Mouse (Mus musculus) liver, embryonic 11.5 days (tissue): Measurements from ENCODE around the gene Hnrnpr. TPM values are rescaled to one million over a fixed set of nuclear protein-coding genes. Genes with fewer than 3 reads are reported as not detected.
A peak's percentile ranks its signal among the peaks of the same experiment; 100 is the strongest.

Experiments
- ATAC-seq: fragments of 200-750 bp; cut with Nextera tagmentation; replicated peaks from 2 replicates; pipeline ENCODE4 v1.8.0; 2017; ENCODE audit warnings: moderate number of reproducible peaks, mild to moderate bottlenecking, moderate TSS enrichment, moderate library complexity; ENCODE audit not compliant: low FRiP score
- DNase-seq: peaks from one replicate; pipeline ENCODE4 v3.0.0-alpha.2; 2017; ENCODE audit warnings: low spot score
- H3K27ac ChIP-seq: fragments of 300-500 bp; sonication (generic); 2 replicates; pipeline ENCODE4 v1.5.1; 2014; ENCODE audit warnings: mild to moderate bottlenecking, low read depth, low read length, control low read depth
- H3K27me3 ChIP-seq: fragments of 300-500 bp; sonication (generic); replicated peaks from 2 replicates; pipeline ENCODE4 v1.6.1; 2014; ENCODE audit warnings: low read length, mixed read lengths; ENCODE audit not compliant: control insufficient read depth, insufficient read depth
- H3K36me3 ChIP-seq: fragments of 300-500 bp; sonication (generic); 2 replicates; pipeline ENCODE4 v1.6.1; 2014; ENCODE audit warnings: mild to moderate bottlenecking, low read length, moderate library complexity, mixed read lengths; ENCODE audit not compliant: control insufficient read depth, insufficient read depth
- H3K4me1 ChIP-seq: fragments of 300-500 bp; sonication (generic); replicated peaks from 2 replicates; pipeline ENCODE4 v1.6.1; 2014; ENCODE audit warnings: low read length, mixed read lengths; ENCODE audit not compliant: control insufficient read depth, insufficient read depth
- H3K4me2 ChIP-seq: fragments of 300-500 bp; sonication (generic); 2 replicates; pipeline ENCODE4 v1.6.1; 2014; ENCODE audit warnings: mild to moderate bottlenecking, control low read depth, moderate library complexity
- H3K4me3 ChIP-seq: fragments of 300-500 bp; sonication (generic); 2 replicates; pipeline ENCODE4 v1.5.1; 2014; ENCODE audit warnings: low read depth, low read length, control low read depth
- H3K9ac ChIP-seq: fragments of 300-500 bp; sonication (generic); 2 replicates; pipeline ENCODE4 v1.6.1; 2014; ENCODE audit warnings: low read depth, low read length, control low read depth
- H3K9me3 ChIP-seq: fragments of 300-500 bp; sonication (generic); 2 replicates; pipeline ENCODE4 v1.6.1; 2016; ENCODE audit warnings: low read length, inconsistent platforms, mixed read lengths; ENCODE audit not compliant: control insufficient read depth
- WGBS: fragments of 180-500 bp; shearing (Covaris S2); extraction: QIAGEN DNeasy Blood & Tissue Kit; methylation state at CpG from one replicate; pipeline ENCODE4 v1.1.7; 2014; 5-methylcytosine and 5-hydroxymethylcytosine counted together
- polyA plus RNA-seq: library from polyadenylated mRNA; unstranded; fragments of >200 nt; fragmentation: Nextera tagmentation; extraction: Ambion mirVana; gene quantifications from 2 replicates; pipeline ENCODE4 v1.2.1, GENCODE M21; 2014

Gene Hnrnpr
- polyA plus RNA-seq, 1 experiment from 2014 or later = 101 TPM

GRCm38 (mm10) chr4:136290781-136291595 lies 19.8 kb upstream of the Hnrnpr start:
- Histone ChIP-seq H3K36me3 (peaks cover 47% of the 10 kb centered on the region), H3K27ac (no peak overlapping the region), H3K27me3 (peaks cover 5% of the 10 kb centered on the region), H3K9me3 (peaks cover 6% of the 10 kb centered on the region; the same call in 1 of the 2 replicates), H3K4me1 (peaks cover 8% of the 10 kb centered on the region), H3K9ac (no peak overlapping the region), H3K4me2 (no peak overlapping the region), H3K4me3 (no peak overlapping the region)
- 76% methylated on average over 39 of the region's 39 CpGs for WGBS
- DNase-seq (no peak), ATAC-seq (no peak)

GRCm38 (mm10) chr4:136291692-136292091 lies 19.1 kb upstream of the Hnrnpr start:
- H3K4me3 ChIP-seq = no peak overlapping the region
- H3K27ac ChIP-seq = no peak overlapping the region
- peaks cover 6% of the 10 kb centered on the region for H3K4me1 ChIP-seq
- DNase-seq = no peak
- H3K36me3 ChIP-seq = peaks cover 47% of the 10 kb centered on the region
- no peak for ATAC-seq
- no peak overlapping the region for H3K9ac ChIP-seq
- peaks cover 6% of the 10 kb centered on the region; the same call in 1 of the 2 replicates for H3K9me3 ChIP-seq
- peaks cover 5% of the 10 kb centered on the region for H3K27me3 ChIP-seq
- H3K4me2 ChIP-seq = no peak overlapping the region
- 84% methylated on average over 6 of the region's 6 CpGs for WGBS

- no peaks in the 10 kb centered on the region; the same call in 1 of the 2 replicates for H3K9me3 ChIP-seq
- no peak for DNase-seq
- H3K9ac ChIP-seq = no peak overlapping the region
- peaks cover 3% of the 10 kb centered on the region for H3K27me3 ChIP-seq
- H3K4me3 ChIP-seq = no peak overlapping the region
- H3K36me3 ChIP-seq = peaks cover 14% of the 10 kb centered on the region
- ATAC-seq = no peak
- no peak overlapping the region for H3K4me2 ChIP-seq
- peaks cover 2% of the 10 kb centered on the region; the same call in 1 of the 2 replicates for H3K4me1 ChIP-seq
- H3K27ac ChIP-seq = no peak overlapping the region
- 64% methylated on average over 7 of the region's 7 CpGs for WGBS
Measured at GRCm38 (mm10) chr4:136295941-136296340, 14.8 kb upstream of the Hnrnpr start.

- ATAC-seq = no peak
- no peak for DNase-seq
- Histone ChIP-seq H3K27ac (no peak overlapping the region), H3K9me3 (no peaks in the 10 kb centered on the region; the same call in 1 of the 2 replicates), H3K4me3 (no peak overlapping the region), H3K27me3 (peaks cover 10% of the 10 kb centered on the region), H3K4me2 (no peak overlapping the region), H3K36me3 (no peaks in the 10 kb centered on the region), H3K4me1 (no peaks in the 10 kb centered on the region), H3K9ac (no peak overlapping the region)
- 49% methylated on average over 4 of the region's 4 CpGs for WGBS
Measured at GRCm38 (mm10) chr4:136302462-136302861, 8.3 kb upstream of the Hnrnpr start.

GRCm38 (mm10) chr4:136304181-136304580 lies 6.6 kb upstream of the Hnrnpr start:
- no peak overlapping the region for H3K27ac ChIP-seq
- no peak overlapping the region for H3K4me3 ChIP-seq
- no peak overlapping the region for H3K4me2 ChIP-seq
- H3K4me1 ChIP-seq = peaks cover 3% of the 10 kb centered on the region; the same call in 1 of the 2 replicates
- ATAC-seq (no peak), DNase-seq (no peak)
- H3K27me3 ChIP-seq = peaks cover 8% of the 10 kb centered on the region
- no peaks in the 10 kb centered on the region; the same call in 1 of the 2 replicates for H3K9me3 ChIP-seq
- 32% methylated on average over 2 of the region's 2 CpGs for WGBS
- no peaks in the 10 kb centered on the region for H3K36me3 ChIP-seq
- no peak overlapping the region for H3K9ac ChIP-seq

GRCm38 (mm10) chr4:136308355-136308754 lies 2.4 kb upstream of the Hnrnpr start:
- Histone ChIP-seq H3K9ac (no peak overlapping the region), H3K36me3 (no peaks in the 10 kb centered on the region), H3K4me2 (no peak overlapping the region), H3K4me1 (peaks cover 18% of the 10 kb centered on the region), H3K9me3 (no peaks in the 10 kb centered on the region), H3K27me3 (peaks cover 4% of the 10 kb centered on the region), H3K27ac (no peak overlapping the region), H3K4me3 (no peak overlapping the region)
- 67% methylated on average over 2 of the region's 2 CpGs for WGBS
- ATAC-seq = no peak
- DNase-seq = no peak

GRCm38 (mm10) chr4:136309780-136310179 lies 962 bp upstream of the Hnrnpr start:
- Histone ChIP-seq H3K4me3 (peak overlapping the region; percentile 98), H3K9ac (peak overlapping the region; percentile 100), H3K27ac (peak overlapping the region; percentile 100), H3K4me2 (peak overlapping the region; percentile 99), H3K9me3 (no peaks in the 10 kb centered on the region), H3K4me1 (peaks cover 21% of the 10 kb centered on the region), H3K36me3 (no peaks in the 10 kb centered on the region), H3K27me3 (no peaks in the 10 kb centered on the region)
- ATAC-seq (peak; percentile 70), DNase-seq (peak; percentile 74)
- WGBS = 2% methylated on average over 11 of the region's 11 CpGs

- Histone ChIP-seq H3K27me3 (no peaks in the 10 kb centered on the region), H3K9ac (peak overlapping the region; percentile 100), H3K27ac (peak overlapping the region; percentile 100), H3K4me3 (peak overlapping the region; percentile 98), H3K4me2 (peak overlapping the region; percentile 99), H3K9me3 (no peaks in the 10 kb centered on the region), H3K36me3 (peaks cover under 1% of the 10 kb centered on the region; the same call in 1 of the 2 replicates), H3K4me1 (peaks cover 21% of the 10 kb centered on the region)
- ATAC-seq (peak; percentile 77), DNase-seq (peak; percentile 85)
- WGBS = under 1% methylated on average over 81 of the region's 81 CpGs
Measured at GRCm38 (mm10) chr4:136311042-136311999, 579 bp downstream of the Hnrnpr start.
